Mouse (Mus musculus) ES-E14 (cell line): ENCODE measurements around the gene Dok7. TPM values are rescaled to one million over a fixed set of nuclear protein-coding genes. Genes with fewer than 3 reads are reported as not detected.

Experiments used
- DNase-seq: peaks from one replicate; pipeline ENCODE4 v3.0.0-alpha.2; 2013; ENCODE audit warnings: low read depth, low spot score
- H3K27ac ChIP-seq: 2 replicates; pipeline ENCODE4 v1.5.1; 2012; ENCODE audit warnings: low read depth, mild to moderate bottlenecking, low read length, moderate library complexity, mixed read lengths; ENCODE audit not compliant: poor library complexity, insufficient read depth, severe bottlenecking
- H3K36me3 ChIP-seq: 2 replicates; pipeline ENCODE4 v1.6.1; 2012; ENCODE audit warnings: mild to moderate bottlenecking, low read length, moderate library complexity, mixed read lengths; ENCODE audit not compliant: control insufficient read depth, poor library complexity, insufficient read depth, severe bottlenecking
- H3K4me1 ChIP-seq, 2 experiments: fragments of 150-350 bp in 1 of 2; sonication (generic) in 1 of 2; 2 replicates each; pipeline ENCODE4 v1.6.1; 2012; ENCODE audit warnings: low read length in 2 of 2, mild to moderate bottlenecking in 1 of 2, mixed read lengths in 1 of 2; ENCODE audit not compliant: control insufficient read depth in 2 of 2, insufficient read depth in 2 of 2, poor library complexity in 1 of 2
- H3K4me3 ChIP-seq, 2 experiments: fragments of 150-350 bp in 1 of 2; sonication (generic) in 1 of 2; 2 replicates each; pipeline ENCODE4 v1.5.1; 2012; ENCODE audit warnings: low read length in 2 of 2, low read depth in 1 of 2, mild to moderate bottlenecking in 1 of 2, mixed read lengths in 1 of 2; ENCODE audit not compliant: insufficient read depth in 1 of 2, poor library complexity in 1 of 2, severe bottlenecking in 1 of 2
- H3K9ac ChIP-seq: 2 replicates; pipeline ENCODE4 v1.6.1; 2012; ENCODE audit warnings: low read depth, mild to moderate bottlenecking, low read length, mixed read lengths; ENCODE audit not compliant: poor library complexity, insufficient read depth, severe bottlenecking
- H3K9me3 ChIP-seq: fragments of 150-350 bp; sonication (generic); 2 replicates; pipeline ENCODE4 v1.6.1; 2012; ENCODE audit warnings: low read depth, mild to moderate bottlenecking, low read length; ENCODE audit not compliant: control insufficient read depth, insufficient read depth
- CHD2 ChIP-seq: IDR thresholded peaks from 2 replicates; pipeline ENCODE4 v1.6.1; 2014; ENCODE audit warnings: mild to moderate bottlenecking, low read depth, low read length, inconsistent platforms
- HCFC1 ChIP-seq: IDR thresholded peaks from 2 replicates; pipeline ENCODE4 v1.6.1; 2012; ENCODE audit warnings: low read length, inconsistent platforms, borderline replicate concordance; ENCODE audit not compliant: insufficient read depth
- MAFK ChIP-seq: IDR thresholded peaks from 2 replicates; pipeline ENCODE4 v1.6.1; 2014; ENCODE audit warnings: mild to moderate bottlenecking, low read depth, low read length, inconsistent platforms; ENCODE audit not compliant: insufficient read depth
- ZC3H11A ChIP-seq: IDR thresholded peaks from 2 replicates; pipeline ENCODE4 v1.6.1; 2012; ENCODE audit warnings: low read depth, mild to moderate bottlenecking, inconsistent platforms, low read length, borderline replicate concordance
- ZNF384 ChIP-seq: IDR thresholded peaks from 2 replicates; pipeline ENCODE4 v1.6.1; 2012; ENCODE audit warnings: low read depth, low read length, inconsistent platforms
- in situ Hi-C, 2 experiments: fragments of 600-800 bp; cut with MboI; formaldehyde crosslinking; loops; one replicate each; pipeline ENCODE4 v1.15.1; 2025; ENCODE audit warnings: low sequenced_read_pairs in 2 of 2, inconsistent platforms in 1 of 2; ENCODE audit not compliant: unreplicated experiment in 2 of 2
- total RNA-seq: library from RNA; depleted of rRNA; stranded (reverse); fragments of 300-350 nt; gene quantifications from 2 replicates; pipeline ENCODE4 v1.2.3, GENCODE M21; 2012

Dok7 gene
- total RNA-seq, 1 experiment: 0.18 TPM

DNA sequence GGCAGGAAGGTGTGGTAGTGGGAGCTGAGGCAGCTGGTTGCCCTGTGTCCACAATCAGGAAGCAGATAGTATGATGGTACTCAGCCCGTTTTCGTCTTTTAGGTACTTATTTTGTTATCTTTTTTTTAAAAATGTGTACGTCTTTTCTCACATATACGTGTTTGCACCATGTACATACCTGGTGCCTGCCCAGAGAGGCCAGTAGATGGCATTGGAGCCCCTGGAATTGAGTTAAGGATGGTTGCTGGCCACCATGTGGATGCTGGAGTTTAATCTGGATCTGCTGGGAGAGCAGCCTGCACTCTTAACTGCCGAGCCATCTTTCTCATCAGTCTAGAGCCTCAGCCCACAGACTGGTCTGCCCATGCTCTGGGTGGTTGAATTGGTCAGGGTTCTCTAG is 6.0 kb upstream of the Dok7 start:
- in situ Hi-C loops: no loop called here
- Histone ChIP-seq H3K4me3 (no peak overlapping the region), H3K9me3 (no peaks in the 10 kb centered on the region), H3K4me1 (no peaks in the 10 kb centered on the region), H3K36me3 (no peaks in the 10 kb centered on the region), H3K9ac (no peak overlapping the region), H3K27ac (no peak overlapping the region)
- no peak for DNase-seq
- TF ChIP-seq ZC3H11A (no peak), CHD2 (no peak), MAFK (no peak), ZNF384 (no peak), HCFC1 (no peak)

DNA sequence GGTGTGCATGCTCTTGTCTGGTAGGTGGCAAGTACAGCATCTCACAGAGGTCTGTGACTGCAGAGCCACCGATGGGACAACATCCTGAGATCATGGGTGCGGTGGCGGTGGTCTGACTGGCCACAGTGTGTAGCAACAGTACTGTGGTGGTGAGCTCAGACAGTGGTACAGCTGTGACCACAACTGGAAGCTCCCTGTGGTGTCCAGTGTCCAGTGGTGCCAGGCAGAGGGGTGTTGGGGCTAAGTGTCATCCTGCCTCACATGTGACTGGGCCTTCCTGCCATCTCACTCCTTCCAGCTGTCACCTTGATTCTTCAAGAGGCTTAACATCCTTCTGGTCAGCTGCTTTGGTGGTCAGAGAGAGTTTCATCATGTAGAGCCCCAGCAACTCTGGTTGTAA is 1.9 kb upstream of the Dok7 start:
- Histone ChIP-seq H3K4me3 (no peak overlapping the region), H3K36me3 (no peaks in the 10 kb centered on the region), H3K9ac (no peak overlapping the region), H3K27ac (no peak overlapping the region), H3K4me1 (no peaks in the 10 kb centered on the region), H3K9me3 (no peaks in the 10 kb centered on the region)
- no peak for DNase-seq
- TF ChIP-seq MAFK (no peak), ZNF384 (no peak), HCFC1 (no peak)
- in situ Hi-C loops: no loop called here

DNA sequence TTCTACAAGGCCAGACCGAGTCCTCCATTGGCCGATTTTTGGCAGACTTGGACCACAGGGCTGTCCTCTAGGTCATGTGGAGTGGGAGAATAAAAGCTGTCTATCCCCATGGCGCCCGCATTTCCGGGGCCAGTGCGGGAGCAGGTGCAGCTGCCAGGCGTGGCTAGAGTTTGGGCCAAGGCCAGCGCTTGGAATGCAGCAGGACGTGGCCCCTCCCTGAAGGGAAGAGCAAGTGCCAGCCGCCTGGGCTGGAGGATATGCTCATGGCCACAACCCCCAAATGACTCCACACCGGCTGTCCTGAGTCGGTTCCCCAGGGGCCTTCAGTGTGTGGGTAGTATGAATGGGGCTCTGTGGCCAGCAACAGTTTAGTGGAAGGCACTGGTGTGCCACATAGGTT is 1.5 kb upstream of the Dok7 start:
- H3K36me3 ChIP-seq: no peaks in the 10 kb centered on the region
- H3K9me3 ChIP-seq: no peaks in the 10 kb centered on the region
- no peak for DNase-seq
- TF ChIP-seq ZC3H11A: no peak
- no peak for TF ChIP-seq MAFK
- TF ChIP-seq ZNF384: no peak
- TF ChIP-seq HCFC1: no peak
- TF ChIP-seq CHD2: no peak
- H3K4me1 ChIP-seq: no peaks in the 10 kb centered on the region
- no peak overlapping the region for H3K9ac ChIP-seq
- H3K4me3 ChIP-seq: no peak overlapping the region
- in situ Hi-C loops: no loop called here
- H3K27ac ChIP-seq: no peak overlapping the region

DNA sequence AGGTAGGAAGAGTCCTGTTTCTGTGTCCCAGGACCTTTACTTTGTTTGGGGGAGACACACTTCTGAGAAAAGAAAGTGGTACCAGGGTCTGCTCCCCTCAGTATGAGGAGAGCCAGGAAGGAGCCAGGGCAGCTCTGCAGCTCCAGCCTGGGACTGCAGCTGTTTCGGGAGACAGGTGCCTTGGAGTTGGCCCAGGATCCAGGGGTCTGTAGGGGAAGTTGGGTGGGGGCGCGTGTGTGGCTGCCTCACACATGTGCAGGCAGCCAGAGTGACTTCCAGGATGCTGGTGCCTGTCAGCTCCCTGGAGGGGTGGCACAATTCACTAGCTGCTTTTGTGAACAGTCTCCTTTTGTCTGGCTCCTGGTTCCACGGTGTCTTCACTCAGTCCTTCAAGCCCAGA is 1.0 kb downstream of the Dok7 start:
- DNase-seq: no peak
- in situ Hi-C loops: no loop called here
- TF ChIP-seq HCFC1 (no peak), MAFK (no peak), ZC3H11A (no peak), ZNF384 (no peak), CHD2 (no peak)
- peak overlapping the region in 1 of 2 experiments; percentile 67; a peak in 3 of 4 replicates for H3K4me3 ChIP-seq
- H3K36me3 ChIP-seq: no peaks in the 10 kb centered on the region
- no peaks in the 10 kb centered on the region for H3K4me1 ChIP-seq
- H3K27ac ChIP-seq: no peak overlapping the region
- H3K9ac ChIP-seq: no peak overlapping the region
- no peaks in the 10 kb centered on the region for H3K9me3 ChIP-seq

DNA sequence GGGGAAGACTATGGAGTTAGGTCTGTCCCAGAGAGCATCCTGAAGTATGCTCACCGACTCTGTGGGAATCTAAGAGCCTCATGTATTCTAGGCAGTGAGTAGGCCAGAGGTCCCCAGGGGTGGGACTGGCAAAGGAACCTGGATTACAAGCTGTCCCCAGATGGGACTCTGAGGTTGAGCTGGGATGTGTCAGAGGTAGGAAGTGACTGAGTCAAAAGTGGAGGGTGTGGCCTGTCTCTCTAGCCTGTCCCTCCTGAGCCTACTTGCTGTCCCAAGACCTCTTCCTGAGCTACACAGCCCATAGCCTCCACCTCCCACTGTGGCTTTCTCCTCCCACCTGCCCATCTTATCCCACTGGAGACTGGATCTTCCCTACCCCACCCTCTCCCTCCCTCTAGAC is 1.6 kb downstream of the Dok7 start:
- Histone ChIP-seq H3K4me1 (no peaks in the 10 kb centered on the region), H3K9me3 (no peaks in the 10 kb centered on the region), H3K9ac (no peak overlapping the region), H3K36me3 (no peaks in the 10 kb centered on the region), H3K27ac (no peak overlapping the region), H3K4me3 (no peak overlapping the region)
- TF ChIP-seq HCFC1 (no peak), ZC3H11A (no peak), CHD2 (no peak), ZNF384 (no peak), MAFK (no peak)
- DNase-seq: no peak
- in situ Hi-C loops: no loop called here
